Mouse (Mus musculus) erythroblast, embryonic 14.5 days (primary cell): ENCODE results near the gene Cog5.

Source experiments
- GATA1 ChIP-seq: IDR thresholded peaks from 2 replicates; pipeline ENCODE4 v1.6.1; 2012; ENCODE audit warnings: low read length, inconsistent platforms, mixed read lengths
- TAL1 ChIP-seq: IDR thresholded peaks from 3 replicates; pipeline ENCODE4 v1.6.1; 2012; ENCODE audit warnings: low read length, inconsistent platforms, mixed read lengths

DNA sequence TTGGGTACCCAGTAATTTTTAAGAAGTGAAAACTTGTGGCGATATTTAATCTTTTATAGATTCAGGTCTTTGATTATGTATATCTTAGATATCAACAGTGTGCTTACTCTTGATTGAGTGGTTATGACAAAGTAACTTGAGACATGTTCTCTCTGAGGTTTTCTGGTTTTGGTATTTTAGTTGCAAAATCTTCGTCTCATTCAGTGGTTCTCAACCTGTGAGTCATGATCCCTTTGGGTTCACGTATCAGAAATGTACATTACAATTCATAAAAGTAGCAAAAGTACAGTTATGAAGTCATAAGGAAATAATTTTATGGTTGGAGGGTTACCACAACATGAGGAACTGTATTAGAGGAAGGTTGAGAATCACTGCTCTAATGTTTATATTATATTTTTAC, 32.0 kb downstream of the Cog5 start:
- no peak for TF ChIP-seq GATA1
- no peak for TF ChIP-seq TAL1
